Mouse (Mus musculus) cerebellum, adult 8-10 months (tissue): Measurements from ENCODE around the gene Slit1.

ENCODE experiments used
- DNase-seq: peaks from one replicate; pipeline ENCODE4 v3.0.0; 2022

Slit1 gene

DNA sequence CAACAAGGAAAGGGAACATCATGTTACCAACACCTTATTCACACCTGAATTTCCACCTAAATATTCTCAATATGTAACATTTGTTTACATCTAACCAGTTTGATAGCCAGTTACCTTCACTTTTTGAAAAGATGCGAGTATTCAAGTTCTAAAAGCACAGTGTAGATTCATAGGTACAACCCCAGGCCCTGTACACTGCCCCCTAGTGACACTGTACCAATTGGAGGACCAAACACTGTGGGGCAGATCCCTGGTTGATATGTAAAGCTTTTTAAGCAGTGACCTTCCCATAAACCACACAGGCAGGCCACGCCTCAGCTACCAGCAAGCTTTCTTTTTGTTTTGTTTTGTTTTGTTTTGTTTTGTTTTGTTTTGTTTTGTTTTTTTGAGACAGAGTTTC lies 57.3 kb downstream of the Slit1 start:
- DNase-seq, result no peak

DNA sequence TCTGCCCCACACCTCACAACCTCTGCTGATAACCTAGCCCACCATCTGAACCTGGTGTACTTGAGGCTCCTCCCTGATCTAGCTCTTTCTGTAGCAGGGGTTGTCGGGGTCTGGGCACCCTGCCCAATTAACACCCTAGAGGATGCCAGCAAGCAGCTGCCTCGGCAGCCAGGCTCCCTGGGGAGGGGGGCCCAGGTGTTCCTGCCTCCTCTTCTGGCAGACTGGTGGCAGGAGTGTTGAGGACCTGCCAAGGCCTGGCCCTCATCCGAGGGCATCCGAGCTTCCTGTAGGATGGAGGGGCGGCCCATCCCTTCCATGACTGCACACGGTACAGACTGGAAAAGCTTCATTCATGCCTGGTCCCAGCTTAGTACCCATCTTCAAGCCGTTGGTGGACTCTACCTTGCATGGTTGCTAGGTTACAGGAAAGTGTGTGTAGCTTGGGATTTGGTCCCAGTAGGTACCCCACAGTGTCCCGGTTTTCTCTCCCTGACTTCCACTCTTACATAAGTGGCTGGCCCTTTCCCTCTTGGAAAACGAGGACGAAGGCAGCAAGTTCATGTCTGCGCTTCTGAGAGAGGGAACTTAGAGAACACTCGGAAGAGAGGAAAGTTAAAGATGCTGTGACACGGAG lies 57.9 kb downstream of the Slit1 start:
- DNase-seq, result no peak

DNA sequence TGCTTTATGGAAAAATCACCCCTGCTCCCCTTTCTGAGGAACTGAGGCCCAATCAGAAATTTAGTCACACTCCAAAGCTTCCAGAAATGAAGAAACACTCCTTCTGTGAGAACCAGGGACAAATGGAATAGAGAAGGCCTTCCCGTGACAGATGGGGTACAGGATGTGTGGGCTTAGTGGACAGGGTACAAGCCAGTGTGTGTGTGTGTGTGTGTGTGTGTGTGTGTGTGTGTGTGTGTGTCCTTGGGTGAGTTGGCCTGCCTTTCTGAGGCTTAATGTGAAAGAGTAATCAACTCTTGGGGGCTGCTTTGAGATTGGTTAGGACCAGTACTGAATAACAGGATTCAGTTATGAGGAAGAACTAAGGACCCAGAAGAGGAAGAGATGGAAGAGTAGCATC lies 58.6 kb downstream of the Slit1 start:
- no peak for DNase-seq

DNA sequence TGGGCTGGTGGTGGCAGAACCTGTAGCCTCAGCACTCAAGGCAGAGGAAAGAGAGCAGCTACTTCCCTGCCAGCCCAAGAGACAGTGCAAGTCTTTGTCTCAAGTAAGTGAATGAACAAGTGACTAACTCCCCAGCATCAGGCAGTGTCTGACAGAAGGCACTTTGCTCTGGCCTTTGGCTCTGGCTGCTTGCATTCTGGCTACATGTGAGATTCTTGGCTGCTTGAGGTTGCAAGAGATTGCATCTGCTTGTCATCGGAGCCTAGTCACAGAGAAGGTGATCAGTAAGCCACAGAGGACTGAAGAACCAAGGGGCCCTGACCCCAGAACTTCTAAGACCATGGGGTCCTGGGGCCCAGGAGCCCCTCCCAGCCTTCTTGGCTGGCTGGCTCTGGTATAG lies 59.5 kb downstream of the Slit1 start:
- no peak for DNase-seq

DNA sequence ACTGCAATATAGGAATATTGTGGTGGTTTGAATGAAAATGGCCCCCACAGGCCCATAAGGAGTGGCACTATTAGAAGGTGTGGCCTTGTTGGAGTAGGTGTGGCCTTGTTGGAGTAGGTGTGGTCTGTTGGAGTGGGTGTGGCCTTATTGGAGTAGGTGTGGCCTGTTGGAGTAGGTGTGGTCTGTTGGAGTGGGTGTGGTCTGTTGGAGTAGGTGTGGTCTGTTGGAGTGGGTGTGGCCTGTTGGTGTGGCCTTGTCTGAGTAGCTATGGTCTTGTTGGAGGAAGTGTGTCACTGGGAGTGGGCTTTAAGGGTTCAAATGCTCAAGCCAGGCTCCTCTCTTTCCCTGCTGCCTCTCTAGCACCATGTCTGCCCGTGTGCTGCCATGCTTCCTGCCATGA lies 63.2 kb downstream of the Slit1 start:
- DNase-seq, result no peak

DNA sequence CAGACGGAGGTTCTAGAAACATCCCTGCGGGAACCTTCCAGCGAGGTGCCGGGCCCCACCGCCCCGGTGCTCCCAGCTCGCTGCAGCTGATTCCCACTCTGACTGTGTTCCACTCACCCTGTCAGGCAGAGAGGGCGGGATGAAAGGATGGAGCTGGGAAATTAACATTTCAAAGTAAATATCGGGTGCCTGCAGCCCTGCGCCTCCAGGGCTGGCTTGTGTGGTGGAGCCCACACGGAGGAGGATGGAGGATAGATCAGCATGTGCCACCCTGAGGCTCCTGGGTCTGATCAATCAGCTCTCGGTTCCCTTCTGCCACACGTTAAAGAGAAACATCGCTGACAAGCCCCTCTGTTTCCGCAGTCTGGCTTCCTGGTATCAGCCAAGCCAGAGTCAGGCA lies 64.4 kb downstream of the Slit1 start:
- DNase-seq, result no peak

DNA sequence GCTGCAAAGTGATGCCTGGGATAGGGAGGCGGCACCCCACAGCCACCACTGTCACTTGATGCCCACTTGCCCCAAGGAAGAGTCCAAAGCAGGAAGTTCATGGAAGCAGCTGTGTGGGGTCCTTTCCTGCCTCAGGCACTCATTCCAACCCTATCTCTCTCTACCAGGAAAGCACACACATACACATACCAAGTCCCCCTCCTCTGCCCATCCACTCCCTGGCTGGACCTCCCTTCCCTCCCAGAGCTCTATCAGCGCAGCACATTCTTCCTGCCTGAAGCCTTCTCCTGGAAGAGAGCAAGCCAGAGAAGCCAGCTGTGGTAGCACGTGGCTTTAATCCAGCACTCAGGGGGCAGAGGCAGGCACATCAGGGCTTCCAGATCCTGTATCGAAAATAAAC lies 65.9 kb downstream of the Slit1 start:
- no peak for DNase-seq

DNA sequence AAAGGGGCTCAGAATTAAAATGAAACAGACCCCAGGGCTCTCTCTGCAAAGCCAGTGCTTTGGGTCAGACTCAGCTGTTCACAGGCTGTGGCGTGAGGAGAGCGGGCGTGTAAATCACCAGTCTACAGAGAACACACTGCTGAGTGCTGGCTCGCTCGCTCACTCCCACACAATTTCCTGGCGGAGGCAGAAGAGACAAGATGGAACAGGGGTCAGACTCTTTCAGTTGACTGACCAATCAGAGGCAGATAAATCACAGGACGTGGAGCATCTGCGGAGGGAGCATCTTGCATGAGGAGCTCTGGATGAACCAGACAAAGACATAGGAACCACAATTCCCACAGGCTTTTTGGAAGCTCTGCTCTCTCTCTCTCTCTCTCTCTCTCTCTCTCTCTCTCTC lies 67.9 kb downstream of the Slit1 start:
- no peak for DNase-seq

DNA sequence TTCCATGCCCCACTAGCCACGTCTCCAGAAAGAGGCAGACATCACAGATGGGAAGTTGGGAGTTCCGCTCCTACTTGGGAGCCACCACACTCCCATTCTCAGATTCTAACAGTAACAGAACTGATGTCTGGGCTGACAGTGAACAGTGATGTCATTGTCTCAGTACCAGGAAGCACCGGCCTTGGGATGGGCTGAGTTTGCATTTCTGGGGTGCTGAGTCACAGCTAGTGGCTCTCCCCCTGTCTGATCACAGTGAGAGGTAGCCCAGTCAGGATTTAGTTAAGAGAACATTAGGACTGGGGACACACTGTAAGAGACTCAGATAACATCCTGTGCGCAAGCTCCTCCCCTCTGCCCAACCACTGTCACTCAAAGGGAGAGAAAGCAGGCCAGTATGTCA lies 69.1 kb downstream of the Slit1 start:
- no peak for DNase-seq

DNA sequence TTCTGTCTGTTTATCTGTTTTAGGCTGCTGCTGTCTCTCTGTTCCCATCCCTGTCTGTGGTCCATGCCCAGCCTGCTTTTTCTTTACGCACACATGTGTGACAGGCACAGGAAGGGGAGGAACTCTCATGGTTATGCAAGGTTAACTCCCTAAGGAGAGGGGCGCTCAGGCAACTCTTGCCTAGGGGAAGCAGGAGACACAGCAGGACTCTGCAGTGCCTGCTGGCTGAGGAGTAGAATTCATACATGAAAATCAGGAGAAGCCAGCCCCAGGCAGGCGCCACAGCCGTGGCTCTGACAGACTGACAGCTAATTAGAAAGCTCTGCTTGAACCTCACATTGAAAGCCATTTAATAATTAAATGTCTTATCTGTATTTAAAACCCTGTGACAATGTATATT lies 70.6 kb downstream of the Slit1 start:
- DNase-seq, result no peak

DNA sequence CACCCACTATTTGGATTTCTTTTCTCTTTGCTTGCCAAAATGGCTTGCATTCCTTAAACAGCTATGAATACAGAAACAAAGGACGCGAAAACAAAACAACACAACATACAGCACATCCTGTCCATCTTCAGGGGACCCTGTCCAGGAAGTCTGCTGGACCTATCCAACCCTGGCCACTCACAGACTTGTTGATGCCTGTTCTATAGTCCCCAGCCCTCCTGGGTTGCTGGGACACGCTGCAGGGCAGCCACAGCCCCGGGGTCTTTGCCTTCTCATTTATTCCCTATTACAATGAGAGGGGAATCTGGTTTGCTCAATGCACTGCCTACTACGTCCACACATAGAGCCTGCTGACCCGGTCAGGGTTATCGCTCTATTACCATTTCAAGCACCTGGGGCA lies 72.5 kb downstream of the Slit1 start:
- DNase-seq, result no peak

DNA sequence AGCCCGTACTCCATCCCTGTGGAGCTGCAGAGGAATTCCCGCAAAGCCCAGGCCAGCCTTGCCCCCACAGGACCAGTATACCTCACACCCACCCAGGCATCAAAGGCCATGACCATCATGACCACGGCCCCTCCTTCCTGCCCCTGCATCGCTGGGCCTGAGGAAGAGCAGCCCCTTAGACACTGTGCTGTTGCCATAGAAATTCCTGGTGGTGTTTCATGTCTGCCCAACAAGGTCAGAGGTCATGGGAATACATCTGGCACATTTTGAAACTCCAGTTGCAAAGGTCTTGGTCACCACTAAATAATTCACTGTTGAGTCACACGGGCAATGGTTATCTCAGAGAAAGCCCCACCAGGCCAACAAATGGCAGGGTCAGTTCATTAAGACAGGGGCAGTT lies 73.0 kb downstream of the Slit1 start:
- no peak for DNase-seq

DNA sequence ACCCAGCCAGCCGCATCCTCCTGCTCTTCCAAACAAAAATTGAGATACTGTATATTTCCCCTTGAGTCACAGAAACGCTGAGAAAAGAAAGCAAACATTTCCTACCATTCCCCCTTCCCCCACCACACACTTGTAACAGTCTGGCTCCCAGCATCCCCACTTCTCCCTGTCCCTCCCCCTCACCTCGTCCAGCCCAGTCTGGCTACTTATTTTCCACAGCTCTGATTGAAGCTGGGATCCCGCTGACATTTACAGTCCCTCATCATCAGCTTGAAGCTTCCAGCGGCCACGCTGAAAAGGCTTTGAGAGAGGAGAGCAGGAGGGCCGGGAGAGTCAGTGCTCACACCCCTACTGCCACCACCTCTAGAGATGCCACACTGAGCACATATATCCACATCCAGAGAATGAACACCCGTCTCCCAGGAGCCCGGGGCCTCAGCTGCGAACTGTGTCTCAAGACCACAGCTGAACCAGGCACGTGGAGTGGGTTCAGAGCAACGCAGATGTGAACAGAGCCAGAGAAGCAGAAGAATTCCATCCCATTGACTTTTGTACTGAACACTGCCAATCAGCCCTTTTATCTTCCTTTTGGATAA lies 73.6 kb downstream of the Slit1 start:
- no peak for DNase-seq

DNA sequence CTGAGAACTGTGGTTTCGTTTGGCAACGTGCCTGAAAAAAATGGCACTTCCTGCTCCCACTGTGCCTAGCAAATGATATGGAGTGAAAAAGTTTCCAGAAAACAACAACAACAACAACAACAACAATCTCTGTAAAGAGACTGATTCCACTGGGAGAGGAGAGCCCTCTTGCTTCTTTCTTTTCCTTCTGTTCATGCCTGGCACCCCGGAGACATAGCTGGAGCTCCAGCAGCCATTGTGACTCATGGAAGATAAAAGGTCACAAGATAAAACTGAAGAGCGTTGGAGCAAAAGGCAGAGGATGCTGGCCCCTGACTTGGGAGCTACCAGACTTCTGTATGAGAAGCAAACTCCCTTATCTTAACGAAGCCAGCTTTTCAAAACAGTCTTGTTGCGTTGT lies 75.9 kb downstream of the Slit1 start:
- DNase-seq, result no peak

DNA sequence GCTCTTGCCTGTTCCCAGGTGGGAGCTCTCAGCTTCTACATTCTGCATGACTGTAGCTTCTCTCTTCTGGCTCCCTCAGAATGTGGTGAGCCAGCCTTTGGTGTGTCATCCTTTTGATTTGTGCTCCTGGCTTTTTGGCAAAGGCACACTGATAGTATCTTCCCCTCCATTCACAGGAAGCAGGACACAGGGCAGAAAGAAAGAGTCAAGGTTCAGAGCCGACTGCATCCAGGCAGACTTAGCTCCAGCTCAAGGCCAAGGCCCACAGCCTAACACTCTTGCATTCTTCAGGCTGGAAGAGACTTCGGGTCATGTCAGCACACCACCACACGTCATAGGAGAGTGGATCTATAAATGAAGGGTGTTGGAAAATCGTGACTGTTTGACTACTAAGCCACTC lies 77.5 kb downstream of the Slit1 start:
- DNase-seq, result no peak

DNA sequence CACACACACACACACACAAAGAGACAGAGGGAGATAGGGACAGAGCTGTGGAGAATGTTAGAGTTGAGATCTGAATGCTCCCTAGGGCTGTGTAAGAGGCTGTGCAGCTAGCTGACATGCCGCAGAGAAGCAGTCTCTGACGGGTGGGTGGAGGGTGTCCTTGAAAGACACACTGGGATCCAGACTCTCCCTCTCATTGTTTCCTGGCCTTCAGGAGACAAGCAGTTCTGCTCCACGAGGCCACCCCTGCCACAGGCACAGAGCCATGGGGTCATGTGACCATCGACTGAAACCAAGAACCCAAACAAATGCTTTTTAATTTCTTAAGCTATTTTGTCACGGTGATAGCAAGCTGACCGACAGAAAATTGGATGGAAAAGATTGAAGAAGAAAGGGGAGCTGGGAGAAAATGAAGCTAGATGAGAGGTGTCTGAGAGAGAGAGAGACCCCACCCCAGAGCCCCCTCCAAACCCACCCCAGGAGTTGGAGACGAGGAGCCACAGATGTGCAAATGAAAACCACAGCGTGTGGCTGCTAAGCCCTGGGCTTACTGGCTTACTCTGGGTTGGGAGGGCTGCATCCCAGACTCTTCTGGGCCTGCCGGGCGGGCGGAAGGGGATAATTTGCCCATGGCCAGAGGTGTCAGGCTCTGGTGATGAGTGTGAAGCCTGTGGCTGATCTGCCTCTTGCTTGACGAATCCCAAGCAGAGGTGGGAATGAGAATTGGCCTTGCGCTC lies 79.8 kb downstream of the Slit1 start:
- DNase-seq, result no peak

DNA sequence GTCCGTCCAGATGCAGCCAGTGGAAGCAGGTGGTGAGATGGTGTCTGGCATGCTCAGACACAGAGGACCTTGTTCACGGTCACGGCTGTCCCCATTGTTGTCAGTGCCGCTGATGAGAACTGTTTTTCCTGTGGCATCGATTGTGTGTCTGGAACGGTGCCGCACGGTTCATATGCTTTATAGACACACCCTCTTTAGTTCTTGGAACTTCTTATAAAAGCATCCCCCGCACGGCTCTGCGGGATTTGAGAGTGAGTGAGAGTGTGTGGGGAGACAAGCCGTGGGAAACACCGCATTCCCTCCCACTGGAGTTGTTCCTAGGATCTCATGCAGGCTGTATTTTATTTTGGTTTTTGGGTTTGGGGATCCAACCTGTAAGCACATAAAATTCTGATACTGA lies 82.0 kb downstream of the Slit1 start:
- no peak for DNase-seq

DNA sequence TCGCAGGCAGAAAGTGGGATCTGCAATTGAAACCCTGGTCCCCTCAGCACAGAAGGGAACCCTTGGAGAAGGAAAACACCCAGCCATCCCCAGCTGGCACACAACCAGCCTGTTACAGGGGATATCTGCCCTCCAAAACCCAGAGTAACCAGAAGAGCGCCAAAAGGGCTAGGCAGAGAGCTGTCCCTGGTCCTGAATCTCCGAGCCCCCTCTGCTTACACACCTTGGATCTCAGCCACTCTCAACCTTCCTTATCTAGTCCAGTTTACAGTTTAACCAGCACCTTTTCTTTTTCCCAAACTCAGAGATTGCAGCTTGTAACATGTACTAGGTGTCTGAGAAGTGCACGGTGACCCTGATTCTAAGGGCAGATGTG lies 82.5 kb downstream of the Slit1 start:
- DNase-seq, result no peak

DNA sequence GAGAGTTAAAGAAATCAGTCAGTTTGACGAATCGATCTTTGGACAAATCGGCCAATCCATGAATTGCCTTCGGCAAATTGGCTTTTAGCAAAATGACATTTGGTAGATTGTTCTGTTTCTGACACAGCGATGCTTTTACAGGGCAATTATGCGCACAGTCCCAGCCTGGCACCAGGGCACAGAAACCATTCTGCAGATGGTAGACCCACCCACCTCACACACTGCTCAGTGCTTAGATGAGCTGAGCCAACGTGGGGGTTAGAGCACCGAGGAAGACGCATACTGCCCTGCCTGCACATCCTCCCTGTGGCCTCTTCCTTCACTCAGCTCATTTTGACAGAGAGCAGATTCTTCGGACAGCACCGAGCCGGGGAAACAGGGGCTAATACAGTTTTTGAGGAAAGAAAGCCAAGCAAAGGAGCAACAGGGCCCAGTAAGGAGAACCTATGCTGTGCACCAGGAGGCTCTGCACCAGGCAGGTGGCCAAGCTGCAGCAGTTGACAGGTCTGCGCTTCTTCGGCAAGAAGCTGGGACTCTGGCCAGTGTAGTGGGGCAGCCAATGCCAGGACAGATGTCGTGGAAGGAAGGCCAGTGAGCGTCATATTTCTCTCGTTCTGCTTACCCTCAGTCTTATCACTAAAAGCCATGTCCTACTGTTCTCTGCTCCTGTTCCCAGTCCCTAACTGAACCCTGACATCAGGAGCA lies 83.0 kb downstream of the Slit1 start:
- DNase-seq, result no peak

DNA sequence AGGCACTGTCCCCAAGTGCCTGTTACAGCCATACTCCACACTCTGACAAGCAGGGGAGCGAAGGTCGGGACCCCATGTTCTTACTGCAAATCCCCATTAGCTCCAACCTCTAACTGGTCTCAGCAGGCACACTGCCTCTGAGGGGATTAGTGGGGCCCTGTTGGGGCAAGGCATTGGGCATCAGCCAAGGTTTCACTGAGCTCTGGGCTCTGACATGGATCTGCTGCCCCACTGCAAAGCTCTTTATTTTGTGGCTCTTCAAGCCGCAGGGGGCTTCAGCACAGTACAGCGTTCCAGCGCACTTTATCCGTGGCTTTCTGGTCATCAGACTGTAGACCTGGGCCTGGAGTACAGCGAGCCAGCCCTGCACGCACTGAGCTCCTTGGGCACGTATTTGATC lies 86.0 kb downstream of the Slit1 start:
- DNase-seq, result no peak

DNA sequence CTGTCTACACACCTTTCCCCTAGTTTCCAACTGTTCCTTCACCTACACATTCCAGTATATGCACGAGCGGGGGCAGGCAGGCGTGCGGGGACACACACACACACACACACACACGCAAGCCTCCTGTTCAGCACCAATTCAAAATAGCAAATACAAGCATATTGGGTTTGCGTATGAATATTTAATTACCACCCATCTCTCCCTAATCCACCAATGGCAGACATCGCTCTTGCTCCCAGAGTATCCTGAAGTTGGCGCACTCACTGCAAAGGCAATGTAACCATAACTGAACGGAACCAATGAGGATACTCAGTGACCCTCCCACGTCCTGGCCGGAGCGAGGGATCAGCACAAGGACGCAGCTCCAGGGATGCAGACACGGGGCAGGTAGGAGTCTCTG lies 86.8 kb downstream of the Slit1 start:
- DNase-seq, result no peak

DNA sequence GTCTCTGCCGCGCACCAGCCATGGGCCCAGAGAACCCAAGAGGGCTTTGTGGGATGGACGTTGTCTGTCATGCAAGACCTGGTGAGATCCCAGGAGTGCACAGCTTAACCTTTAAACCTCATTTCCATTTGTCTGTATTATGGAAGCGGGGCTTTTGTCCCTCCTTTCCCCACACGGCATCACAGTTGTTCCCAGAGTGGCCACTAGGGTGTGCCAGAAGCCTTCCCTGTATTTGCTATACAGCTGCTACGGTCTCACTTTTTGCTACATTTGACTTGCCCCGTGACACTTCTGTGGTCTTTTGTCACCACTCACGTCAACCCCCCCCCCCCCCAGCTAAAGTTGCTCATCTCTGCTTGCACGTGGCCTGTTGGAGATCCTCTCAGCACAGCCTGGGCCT lies 87.5 kb downstream of the Slit1 start:
- DNase-seq, result peak; percentile 53

DNA sequence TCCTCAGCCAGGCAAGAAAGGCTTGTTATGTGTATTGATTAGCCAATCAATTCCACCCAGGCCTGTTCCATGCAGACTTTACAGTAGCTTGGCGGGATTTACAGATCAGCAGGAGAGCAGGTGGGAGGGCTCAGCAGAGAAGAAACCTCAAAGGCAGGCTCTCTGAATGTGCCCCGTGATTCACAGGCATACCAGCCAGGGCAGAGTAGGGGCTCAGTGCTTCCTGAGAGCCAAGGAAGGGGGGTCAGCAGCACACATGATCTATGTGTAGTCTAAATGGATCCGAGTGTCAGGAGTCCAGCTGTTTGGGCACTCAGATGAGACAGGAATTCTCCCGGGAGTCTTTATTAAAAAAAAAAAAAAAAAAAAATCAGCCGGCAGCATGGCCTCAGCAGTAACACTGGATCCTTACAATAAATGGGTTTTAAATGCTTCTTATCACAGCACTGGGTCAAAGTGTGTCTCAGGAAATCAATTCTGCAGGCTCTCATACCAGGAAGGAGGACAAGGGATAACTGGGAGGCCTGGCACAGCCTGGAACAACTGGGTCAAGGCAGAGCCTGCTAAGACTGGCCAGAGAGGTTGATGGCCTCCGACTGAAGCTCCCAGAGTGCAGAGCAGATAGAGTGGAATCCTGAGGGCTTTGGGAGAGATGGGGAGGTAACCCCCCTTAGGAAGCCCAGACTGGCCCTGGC lies 88.2 kb downstream of the Slit1 start:
- no peak for DNase-seq

DNA sequence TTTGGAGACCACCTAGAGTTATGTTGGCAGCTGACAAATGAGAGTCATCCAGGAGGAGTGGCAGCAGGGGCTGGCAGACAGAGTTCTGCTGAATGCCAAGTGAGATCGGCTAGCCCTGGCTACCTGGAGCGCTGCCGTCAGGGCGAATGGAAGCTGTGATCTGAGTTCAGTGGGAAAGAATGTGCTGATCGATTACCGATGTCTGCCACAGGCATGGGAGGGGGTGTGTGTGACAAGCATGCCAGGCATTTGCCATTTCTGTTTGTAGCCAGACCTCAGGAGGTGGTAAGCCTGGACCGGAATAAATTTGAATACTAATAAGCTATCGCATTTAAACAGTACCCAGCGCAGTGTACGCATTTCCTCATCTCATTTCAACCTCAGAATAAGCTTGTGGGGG lies 91.5 kb downstream of the Slit1 start:
- no peak for DNase-seq
